8 mouse cellular contexts compared by ENCODE assay signal in the genomic region with DNA sequence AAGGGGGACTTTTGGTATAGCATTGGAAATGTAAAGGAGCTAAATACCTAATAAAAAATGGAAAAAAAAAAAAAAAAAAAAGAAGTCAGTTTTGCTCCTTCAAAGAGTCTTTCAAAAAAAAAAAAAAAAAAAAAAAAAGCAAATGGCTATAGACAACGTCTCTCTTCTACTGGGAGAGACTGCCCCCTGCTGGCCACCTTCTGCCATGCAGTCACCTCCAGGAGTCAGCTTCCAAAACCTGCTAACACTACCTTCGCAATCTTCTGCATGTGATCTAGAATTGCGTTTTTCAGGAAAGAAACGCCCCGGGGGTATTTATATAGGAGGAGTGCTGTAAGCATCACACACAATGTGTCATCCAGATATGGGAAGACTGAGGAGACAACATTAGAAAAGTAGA. TPM values are rescaled to one million over a fixed set of nuclear protein-coding genes. Genes with fewer than 3 reads are reported as not detected.
DNase-seq lines count a peak whose midpoint lies in the region; ATAC-seq and TF ChIP-seq lines count a peak whose summit lies in the region.

No protein-coding gene starts in this region.

- no peaks in the 10 kb centered on the region for H3K9me3 ChIP-seq in midbrain, embryonic 14.5 days (ENCODE audit: control insufficient read depth, low read length)
- no peaks in the 10 kb centered on the region for H3K9me3 ChIP-seq in midbrain, embryonic 16.5 days (replicated peaks; ENCODE audit: control insufficient read depth, low read length, poor library complexity, severe bottlenecking)
- H3K9me3 ChIP-seq in embryonic facial prominence, embryonic 11.5 days (replicated peaks; ENCODE audit: control insufficient read depth, low read length): no peaks in the 10 kb centered on the region
- no peaks in the 10 kb centered on the region for H3K9me3 ChIP-seq in liver, embryonic 14.5 days (ENCODE audit: control insufficient read depth, low read length)

- WGBS in midbrain, embryonic 14.5 days: 47% methylated on average over 5 of the region's 5 CpGs
- 35% methylated on average over 5 of the region's 5 CpGs for WGBS in midbrain, embryonic 16.5 days
- WGBS in embryonic facial prominence, embryonic 11.5 days: 38% methylated on average over 5 of the region's 5 CpGs
- 31% methylated on average over 5 of the region's 5 CpGs for WGBS in liver, embryonic 14.5 days (ENCODE audit: insufficient replicate concordance)

- H3K9ac ChIP-seq in midbrain, embryonic 14.5 days (replicated peaks; ENCODE audit: low read length): no peak overlapping the region
- H3K9ac ChIP-seq in midbrain, embryonic 16.5 days (ENCODE audit: low read depth, low read length): no peak overlapping the region
- H3K9ac ChIP-seq in embryonic facial prominence, embryonic 11.5 days (replicated peaks; ENCODE audit: low read length): no peak overlapping the region
- H3K9ac ChIP-seq in liver, embryonic 14.5 days (replicated peaks): no peak overlapping the region

- ATAC-seq in midbrain, embryonic 14.5 days (ENCODE audit: low FRiP score, low TSS enrichment): no peak
- ATAC-seq in midbrain, embryonic 16.5 days: no peak
- ATAC-seq in embryonic facial prominence, embryonic 11.5 days (replicated peaks; ENCODE audit: insufficient number of reproducible peaks, low FRiP score, low TSS enrichment, low read depth): no peak
- no peak for ATAC-seq in liver, embryonic 14.5 days (ENCODE audit: insufficient read depth)

- H3K4me2 ChIP-seq in midbrain, embryonic 14.5 days (ENCODE audit: low read length): no peak overlapping the region
- no peak overlapping the region for H3K4me2 ChIP-seq in midbrain, embryonic 16.5 days (ENCODE audit: low read length)
- no peak overlapping the region for H3K4me2 ChIP-seq in embryonic facial prominence, embryonic 11.5 days (ENCODE audit: low read depth, low read length)
- H3K4me2 ChIP-seq in liver, embryonic 14.5 days (ENCODE audit: low read depth): no peak overlapping the region

- peak; percentile 84 for DNase-seq in midbrain, embryonic 14.5 days
- DNase-seq in adrenal gland, adult 8-10 months: peak; percentile 15
- peak; percentile 78 for DNase-seq in embryonic facial prominence, embryonic 11.5 days (ENCODE audit: low spot score)
- DNase-seq in induced T-regulatory cell, adult 2 months (ENCODE audit: low read depth): peak; percentile 66
- DNase-seq in liver, embryonic 14.5 days (ENCODE audit: low read depth in 3 of 3, low spot score in 3 of 3): peak in 1 of 3 experiments; percentile 13
- peak; percentile 87 for DNase-seq in right cerebral cortex, postnatal 14 days
- peak; percentile 45 for DNase-seq in yolk sac, embryonic 10.5 days (ENCODE audit: low spot score)

- H3K27ac ChIP-seq in midbrain, embryonic 14.5 days (replicated peaks; ENCODE audit: low read depth, low read length): no peak overlapping the region
- H3K27ac ChIP-seq in midbrain, embryonic 16.5 days (ENCODE audit: low read length): no peak overlapping the region
- no peak overlapping the region for H3K27ac ChIP-seq in embryonic facial prominence, embryonic 11.5 days (replicated peaks; ENCODE audit: low read depth, low read length)
- no peak overlapping the region for H3K27ac ChIP-seq in liver, embryonic 14.5 days

- no peak for TF ChIP-seq EP300 in liver, embryonic 14.5 days (IDR thresholded peaks at IDR 0.05; ENCODE audit: low read depth)

- no peaks in the 10 kb centered on the region for H3K4me1 ChIP-seq in midbrain, embryonic 14.5 days (ENCODE audit: control insufficient read depth, insufficient read depth, low read length)
- H3K4me1 ChIP-seq in midbrain, embryonic 16.5 days (ENCODE audit: control insufficient read depth, insufficient read depth, low read length): no peaks in the 10 kb centered on the region
- no peaks in the 10 kb centered on the region for H3K4me1 ChIP-seq in embryonic facial prominence, embryonic 11.5 days (ENCODE audit: control insufficient read depth, insufficient read depth, low read length)
- H3K4me1 ChIP-seq in liver, embryonic 14.5 days (replicated peaks; ENCODE audit: control insufficient read depth in 2 of 2, insufficient read depth in 2 of 2, low read length in 1 of 2): no peaks in the 10 kb centered on the region

- no peaks in the 10 kb centered on the region for H3K27me3 ChIP-seq in midbrain, embryonic 14.5 days (ENCODE audit: control insufficient read depth, insufficient read depth, low read length)
- no peaks in the 10 kb centered on the region for H3K27me3 ChIP-seq in midbrain, embryonic 16.5 days (ENCODE audit: control insufficient read depth, insufficient read depth, low read depth, low read length)
- H3K27me3 ChIP-seq in embryonic facial prominence, embryonic 11.5 days (ENCODE audit: control insufficient read depth, insufficient read depth, low read length): no peaks in the 10 kb centered on the region
- no peaks in the 10 kb centered on the region for H3K27me3 ChIP-seq in liver, embryonic 14.5 days (ENCODE audit: control insufficient read depth, insufficient read depth, low read length)

- no peak overlapping the region for H3K4me3 ChIP-seq in midbrain, embryonic 14.5 days (replicated peaks; ENCODE audit: low read depth, low read length)
- H3K4me3 ChIP-seq in midbrain, embryonic 16.5 days (ENCODE audit: low read depth, low read length): no peak overlapping the region
- no peak overlapping the region for H3K4me3 ChIP-seq in embryonic facial prominence, embryonic 11.5 days (ENCODE audit: low read depth, low read length)
- no peak overlapping the region for H3K4me3 ChIP-seq in liver, embryonic 14.5 days (ENCODE audit: insufficient read depth in 1 of 2, low read depth in 2 of 2, low read length in 2 of 2)

- TF ChIP-seq CTCF in liver, embryonic 14.5 days (IDR thresholded peaks at IDR 0.05; ENCODE audit: low read depth): peak; percentile 78

- no peaks in the 10 kb centered on the region for H3K36me3 ChIP-seq in midbrain, embryonic 14.5 days (ENCODE audit: control insufficient read depth, insufficient read depth, low read length)
- no peaks in the 10 kb centered on the region for H3K36me3 ChIP-seq in midbrain, embryonic 16.5 days (ENCODE audit: control insufficient read depth, insufficient read depth, low read length)
- H3K36me3 ChIP-seq in embryonic facial prominence, embryonic 11.5 days (replicated peaks; ENCODE audit: control insufficient read depth, insufficient read depth, low read depth, low read length): no peaks in the 10 kb centered on the region
- H3K36me3 ChIP-seq in liver, embryonic 14.5 days (replicated peaks; ENCODE audit: control insufficient read depth, insufficient read depth, low read depth): no peaks in the 10 kb centered on the region

RNA-seq across cellular contexts. Expression of gene Mlip, which starts 26.9 kb away (rescaled TPM):
- polyA plus RNA-seq in midbrain, embryonic 14.5 days (2014; fragmentation: Nextera tagmentation; extraction: Ambion mirVana): 0.83 and 1.4 TPM in 2 replicates
- polyA plus RNA-seq in midbrain, embryonic 16.5 days (2015; fragmentation: Nextera tagmentation; extraction: Ambion mirVana): 0.97 and 1.8 TPM in 2 replicates
- 1 to 10 TPM in 2 of 4 experiments, under 1 TPM in 2; 0.73 to 2.0 (median 1.1) TPM for total RNA-seq in adrenal gland, adult 8-10 months (2022)
- polyA plus RNA-seq in embryonic facial prominence, embryonic 11.5 days (2014; fragmentation: Nextera tagmentation; extraction: Ambion mirVana): 0.29 and 0.84 TPM in 2 replicates
- not detected in 2 replicates for polyA plus RNA-seq in liver, embryonic 14.5 days (2012; rRNA removed)
- not detected in 2 replicates for polyA plus RNA-seq in liver, embryonic 14.5 days (2014; fragmentation: Nextera tagmentation; extraction: Ambion mirVana)
